Mouse (Mus musculus) A20 (cell line): ENCODE data around the gene Oas1f.
"Not testable (repeated sequence)": the region's sequence is repeated elsewhere in the genome, so short reads cannot be mapped to it uniquely, and the experiment has no call there.

ENCODE experiments used
- DNase-seq: peaks from one replicate; pipeline ENCODE4 v3.0.0-alpha.2; 2011; ENCODE audit warnings: low read depth, low spot score

Oas1f gene

DNA sequence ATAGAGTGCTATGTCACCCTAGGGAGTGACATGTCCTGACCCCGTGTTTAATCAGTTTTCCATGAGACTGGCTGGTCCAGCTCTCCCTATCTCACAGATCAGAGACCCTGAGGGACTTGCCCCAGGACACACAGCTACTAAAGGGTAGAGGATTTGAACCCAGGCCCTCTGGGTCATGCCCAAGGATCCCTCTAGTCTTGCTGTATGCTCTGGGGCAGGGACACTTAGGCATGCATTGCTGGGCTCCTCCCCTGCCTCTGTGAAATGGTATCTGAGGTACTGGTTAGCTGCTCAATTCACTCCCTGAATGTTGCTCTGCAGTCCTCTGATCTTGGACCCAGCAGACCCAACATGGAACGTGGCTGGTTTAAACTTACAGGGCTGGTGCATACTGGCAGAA lies 24.3 kb downstream of the Oas1f start:
- no peak for DNase-seq

DNA sequence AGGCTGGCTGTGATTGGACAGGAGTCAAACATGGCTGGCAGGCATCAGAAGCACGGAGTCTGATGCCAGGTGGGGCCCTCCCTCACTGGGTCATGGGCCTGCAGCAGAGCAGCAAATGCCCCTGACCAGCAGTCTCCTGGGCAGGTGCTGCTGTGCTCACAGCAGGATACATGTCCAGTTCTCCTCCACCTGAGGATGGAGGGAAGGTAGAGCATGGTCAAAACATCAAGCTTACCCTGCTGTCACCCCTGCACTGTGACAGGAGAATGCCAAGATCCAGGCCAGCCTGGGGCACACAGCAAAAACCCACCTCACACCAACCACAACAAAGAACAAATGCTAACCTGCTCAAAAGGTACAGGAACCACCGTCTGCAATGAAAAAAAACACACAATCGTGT lies 29.7 kb downstream of the Oas1f start:
- DNase-seq: not testable (repeated sequence)

DNA sequence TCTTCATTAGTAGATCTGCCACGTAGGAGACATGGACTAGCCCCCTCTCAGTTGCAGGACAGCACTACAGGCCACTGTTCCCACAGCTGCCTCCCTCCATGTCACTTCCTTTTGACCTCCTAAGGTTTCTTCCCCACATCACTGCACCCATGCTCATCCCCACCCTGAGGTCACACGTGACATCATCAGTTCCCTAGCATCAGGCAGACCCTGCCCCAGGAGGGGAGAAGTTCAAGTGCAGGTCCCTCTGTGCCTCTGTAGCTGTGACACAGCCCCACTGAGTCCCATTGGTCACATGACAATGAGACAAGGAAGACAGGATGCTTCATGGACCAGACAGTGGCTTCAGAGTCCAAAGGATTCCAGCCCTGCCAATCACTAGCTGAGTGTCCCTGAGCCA lies 30.2 kb downstream of the Oas1f start:
- not testable (repeated sequence) for DNase-seq

DNA sequence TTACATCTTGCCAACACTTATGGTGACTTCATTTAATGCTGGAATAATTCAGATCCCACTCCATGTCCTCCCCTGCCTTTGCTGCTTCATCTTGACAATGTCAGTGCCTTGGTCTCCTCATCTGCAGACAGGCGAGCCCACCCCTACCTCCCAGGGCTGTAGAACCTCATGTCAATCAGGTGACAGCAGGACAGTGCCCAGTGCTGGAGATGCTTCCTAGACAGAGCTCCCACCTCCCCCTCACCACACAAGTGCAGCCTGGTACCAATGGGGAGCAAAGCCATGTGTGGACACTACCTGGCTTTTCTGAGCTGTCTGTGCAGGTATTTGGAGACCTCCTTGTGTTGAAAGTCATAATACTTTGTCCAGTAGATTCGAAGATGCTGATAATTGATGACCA lies 31.6 kb downstream of the Oas1f start:
- not testable (repeated sequence) for DNase-seq

DNA sequence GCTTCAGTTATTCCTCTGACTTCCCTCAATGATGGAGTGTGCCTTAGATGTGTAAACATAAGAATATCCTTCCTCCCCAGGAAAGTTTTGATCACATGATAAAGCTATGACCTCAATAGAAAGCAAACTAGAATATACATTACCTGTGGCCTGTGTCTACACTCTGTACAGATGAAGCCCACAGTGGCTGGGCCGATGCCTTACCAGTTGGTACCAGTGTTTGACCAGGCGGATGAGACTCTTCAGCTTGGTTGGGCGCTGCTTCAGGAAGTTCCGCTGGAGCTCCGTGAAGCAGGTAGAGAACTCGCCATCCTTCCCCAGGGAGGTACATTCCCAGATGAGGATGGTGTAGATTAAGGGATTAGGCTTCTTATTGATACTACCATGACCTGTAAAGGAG lies 34.5 kb downstream of the Oas1f start:
- DNase-seq: not testable (repeated sequence)

DNA sequence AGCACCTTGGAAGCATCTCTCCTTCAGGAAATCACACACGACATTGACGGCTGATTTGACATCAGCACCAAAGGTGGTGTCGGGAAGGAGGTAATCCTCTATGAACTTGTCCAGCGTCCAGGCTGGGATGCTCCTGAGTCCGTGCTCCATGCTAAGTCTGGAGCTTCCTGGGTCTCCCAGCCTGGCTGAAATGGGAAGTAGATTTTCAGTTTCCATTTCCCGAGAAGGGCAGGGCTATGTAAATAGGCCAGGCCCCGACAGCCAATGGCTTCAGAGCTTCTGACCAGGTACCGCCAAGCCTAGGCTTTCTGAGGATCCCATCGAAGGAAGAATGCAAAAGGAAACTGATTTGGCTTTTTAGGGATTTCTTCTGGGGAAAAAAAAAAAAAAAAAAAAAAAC lies 40.2 kb downstream of the Oas1f start, which contains the start of gene Oas1g:
Oas1g (minus strand) TSS at position 201 of the 400 bp plus-strand sequence.
- DNase-seq: not testable (repeated sequence)

DNA sequence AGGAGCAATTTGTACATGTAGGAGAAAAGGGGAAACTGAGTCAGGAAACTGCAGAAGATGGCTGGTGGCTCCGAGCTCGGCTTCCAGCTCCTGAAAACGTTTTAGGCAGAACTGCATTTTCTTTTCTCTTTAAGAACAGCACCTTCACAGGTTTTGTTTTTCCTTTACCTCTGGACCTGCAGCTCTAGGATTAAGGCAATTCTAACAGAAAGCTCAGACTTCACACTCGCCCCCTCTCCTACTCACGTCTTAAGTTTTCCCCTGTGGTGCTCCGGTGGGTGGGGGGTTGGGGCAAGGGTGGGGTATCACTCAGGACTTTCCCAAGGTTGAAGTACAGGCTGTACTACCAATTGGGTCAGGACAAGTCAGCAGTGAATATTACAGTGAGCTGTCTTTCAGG lies 40.7 kb downstream of the Oas1f start:
- DNase-seq: no peak

DNA sequence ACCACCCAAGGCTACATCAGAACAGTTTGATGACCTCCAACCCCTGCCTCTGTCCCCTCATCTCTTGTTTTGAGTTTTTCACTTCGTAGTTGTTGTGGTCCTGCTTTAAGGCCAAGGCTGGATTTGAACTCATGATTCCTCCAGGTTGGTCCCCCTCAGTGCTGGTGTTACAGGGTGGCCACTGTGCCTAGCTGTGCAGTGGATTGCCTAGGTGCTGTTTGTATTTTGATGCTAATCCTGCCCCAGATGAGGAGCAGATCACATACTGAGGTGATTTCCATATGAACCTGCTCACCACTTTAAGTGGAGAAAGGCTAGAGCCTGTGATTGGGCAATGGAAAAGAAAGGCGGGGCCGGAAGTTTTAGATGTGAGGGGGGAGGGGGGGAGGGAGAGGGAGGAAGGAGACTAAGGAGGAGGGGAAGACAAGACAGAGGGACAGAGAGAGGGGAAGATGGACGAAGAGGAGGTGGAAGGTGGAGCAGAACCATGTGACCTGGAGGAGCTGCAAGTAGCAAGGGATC lies 41.2 kb downstream of the Oas1f start:
- not testable (repeated sequence) for DNase-seq

DNA sequence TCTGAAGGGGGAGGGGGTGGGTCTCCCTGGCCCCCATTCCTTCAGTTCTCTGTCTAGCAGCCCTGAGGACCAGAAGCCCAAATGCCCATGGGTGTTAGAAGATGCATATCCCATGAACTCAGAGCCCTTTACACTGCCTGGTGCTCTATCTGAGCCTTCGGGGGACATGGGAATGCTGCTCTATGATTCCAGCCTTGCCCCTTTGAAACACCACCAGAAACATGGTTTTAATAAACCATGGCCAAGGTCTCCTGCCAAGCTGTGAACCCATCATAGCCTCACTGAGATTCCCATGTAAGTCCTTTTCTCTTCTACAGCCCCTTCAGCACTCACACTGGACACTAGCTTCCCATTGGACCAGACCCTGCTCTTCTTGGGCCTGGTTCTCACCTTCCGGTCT lies 42.9 kb downstream of the Oas1f start:
- no peak for DNase-seq

DNA sequence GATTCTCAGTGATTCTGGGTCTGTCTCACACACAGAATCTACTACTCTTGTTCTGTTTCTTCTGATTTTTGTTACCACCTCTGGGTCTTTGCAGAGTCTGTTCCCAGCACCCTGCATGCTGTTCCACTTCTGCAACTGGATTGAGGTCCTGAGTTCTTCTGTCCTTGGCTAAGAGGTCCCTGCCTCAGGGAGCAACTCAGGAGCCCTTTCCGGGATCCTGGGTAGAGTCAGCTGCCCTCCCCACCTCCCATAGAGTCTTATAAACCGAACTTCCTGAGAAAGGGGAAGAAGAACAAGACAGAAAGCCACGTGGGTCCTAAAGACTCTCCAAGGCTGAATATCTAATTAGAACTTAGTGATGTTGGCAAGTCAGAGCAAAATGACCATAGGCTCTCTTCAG lies 43.8 kb downstream of the Oas1f start:
- no peak for DNase-seq

DNA sequence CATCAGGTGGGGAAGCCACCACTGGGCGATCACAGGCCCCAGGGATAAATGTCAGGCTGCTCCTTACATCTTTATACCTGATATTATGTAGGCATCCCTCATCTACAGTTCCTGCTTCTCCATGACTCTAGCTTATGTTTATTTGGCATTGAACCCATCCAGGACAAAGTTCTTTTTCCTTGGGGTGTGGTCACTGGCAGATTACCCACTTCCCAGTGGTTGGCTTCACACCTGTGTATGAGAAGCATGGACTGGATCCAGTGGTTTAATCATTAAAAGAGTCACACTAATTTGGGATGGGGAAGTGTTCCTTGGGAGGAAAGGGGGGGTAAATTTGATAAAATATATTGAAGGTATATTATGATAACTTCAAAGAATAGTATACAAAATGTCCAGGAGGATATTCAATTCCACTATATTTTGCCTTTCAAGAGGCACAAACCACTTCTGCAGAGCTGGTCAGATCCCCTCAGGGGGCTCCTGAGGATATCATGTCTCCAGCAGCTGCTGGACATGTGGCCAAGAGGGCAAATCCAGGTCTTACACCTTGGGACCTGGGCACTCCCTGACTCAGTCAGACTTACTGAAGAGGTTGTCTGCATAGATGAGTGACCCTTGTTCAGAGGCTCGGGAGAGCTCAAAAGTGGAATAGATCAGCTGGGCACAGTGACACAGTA lies 44.5 kb downstream of the Oas1f start:
- not testable (repeated sequence) for DNase-seq

DNA sequence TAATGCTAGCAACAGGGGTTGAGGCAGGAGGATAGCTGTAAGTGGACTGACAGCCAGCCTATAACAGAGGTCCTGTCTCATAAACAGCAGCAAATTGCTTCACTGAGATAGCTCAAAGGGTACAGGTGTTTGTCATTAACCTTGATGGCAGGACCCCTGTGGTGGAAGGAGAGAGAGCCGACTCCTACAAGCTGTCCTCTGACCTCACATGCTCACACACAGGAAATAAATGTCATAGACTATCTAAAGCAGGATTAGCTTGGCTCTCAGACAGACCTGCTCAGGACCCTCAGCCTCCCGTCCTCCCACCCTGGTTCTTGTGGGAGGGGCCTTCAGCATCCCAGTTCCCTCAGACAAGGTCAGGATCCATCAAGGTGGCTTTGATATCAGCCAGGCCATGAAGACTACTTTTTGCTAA lies 45.1 kb downstream of the Oas1f start:
- DNase-seq: no peak

DNA sequence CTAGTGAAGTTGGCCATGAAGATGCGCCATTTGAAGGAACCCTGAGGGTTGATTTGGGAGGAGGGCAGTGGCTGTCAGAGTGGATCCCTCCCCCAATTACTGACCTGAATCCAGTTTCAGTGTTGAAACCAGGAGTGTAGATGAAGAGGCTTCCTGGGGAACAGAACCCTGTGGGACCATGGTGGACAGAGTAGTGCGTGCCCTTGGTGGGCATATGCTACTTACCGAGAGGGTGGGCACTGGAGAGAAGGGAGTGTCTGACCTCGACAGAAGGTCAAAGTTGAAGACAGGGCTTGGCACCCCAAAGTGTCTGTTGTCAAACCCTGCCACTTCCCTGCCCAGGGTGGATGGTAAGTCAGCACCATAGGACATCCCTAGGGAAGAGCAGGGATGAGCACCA lies 46.7 kb downstream of the Oas1f start:
- DNase-seq: not testable (repeated sequence)

DNA sequence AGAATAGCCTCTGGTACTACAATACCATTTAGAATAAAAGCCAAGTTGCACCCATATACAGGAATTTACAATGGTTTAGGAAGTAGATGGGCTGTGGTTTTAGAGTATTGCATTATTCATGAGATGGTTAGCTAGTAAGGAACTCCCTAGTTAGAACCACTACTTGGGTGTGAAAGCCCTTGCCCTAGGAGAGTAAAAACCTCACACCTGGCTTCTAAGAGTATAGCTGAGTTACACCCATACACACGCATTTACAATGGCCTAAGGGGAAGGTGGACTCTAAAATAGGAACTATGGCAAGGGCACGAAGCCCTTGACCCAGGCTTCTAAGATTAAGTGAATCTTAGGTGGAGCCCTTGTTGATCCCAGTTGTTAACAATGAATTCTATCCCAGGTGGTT lies 47.5 kb downstream of the Oas1f start:
- DNase-seq: not testable (repeated sequence)

DNA sequence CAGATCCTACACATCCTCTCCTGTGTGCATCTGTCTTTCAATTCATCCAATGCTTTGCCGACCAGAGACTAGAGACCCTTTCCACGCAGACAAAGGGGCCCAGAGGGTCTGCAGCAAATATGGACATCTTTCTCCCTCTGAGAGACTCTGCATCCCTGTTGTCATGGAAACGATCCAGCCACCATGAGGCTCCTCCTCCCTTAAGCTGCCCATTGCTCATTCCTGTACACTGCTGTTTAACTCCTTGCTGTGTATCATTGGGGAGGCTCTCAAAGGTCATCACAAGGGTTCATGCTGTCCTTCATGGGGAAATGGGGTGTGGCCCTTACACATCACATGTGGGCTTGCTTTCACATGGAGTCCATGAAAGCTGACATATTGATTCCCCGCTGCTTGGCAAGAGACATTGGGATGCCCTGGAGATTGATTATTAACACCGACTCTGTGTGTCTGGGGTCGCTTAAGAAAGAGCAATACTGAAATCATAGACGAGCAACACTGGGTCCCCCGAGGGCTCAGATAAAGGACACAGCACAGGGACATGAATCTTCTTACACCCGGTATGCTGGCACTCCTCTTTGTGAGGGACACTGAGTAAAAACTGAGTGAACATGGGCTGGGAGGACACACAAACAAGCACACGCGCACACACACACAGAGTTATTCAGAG lies 48.2 kb downstream of the Oas1f start:
- DNase-seq: no peak

DNA sequence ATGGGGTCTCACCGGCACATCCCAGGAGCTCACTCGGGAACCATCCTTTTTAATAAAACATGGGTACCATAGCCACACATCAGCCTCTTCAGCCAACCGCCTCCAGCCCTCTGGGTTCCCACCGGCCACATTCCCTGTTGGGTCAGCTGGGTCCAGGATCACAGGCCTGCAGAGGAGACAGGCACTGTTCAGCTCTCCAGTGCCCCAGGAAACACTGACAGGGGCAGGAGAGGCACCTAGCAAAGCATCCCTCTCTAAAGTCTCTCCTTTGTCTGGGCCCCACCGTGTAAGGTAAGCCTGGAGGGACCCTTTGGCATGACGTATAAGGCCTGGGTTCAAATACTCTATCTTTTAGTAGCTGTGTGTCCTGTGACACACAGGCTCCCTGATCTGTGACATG lies 51.1 kb downstream of the Oas1f start:
- DNase-seq: no peak

DNA sequence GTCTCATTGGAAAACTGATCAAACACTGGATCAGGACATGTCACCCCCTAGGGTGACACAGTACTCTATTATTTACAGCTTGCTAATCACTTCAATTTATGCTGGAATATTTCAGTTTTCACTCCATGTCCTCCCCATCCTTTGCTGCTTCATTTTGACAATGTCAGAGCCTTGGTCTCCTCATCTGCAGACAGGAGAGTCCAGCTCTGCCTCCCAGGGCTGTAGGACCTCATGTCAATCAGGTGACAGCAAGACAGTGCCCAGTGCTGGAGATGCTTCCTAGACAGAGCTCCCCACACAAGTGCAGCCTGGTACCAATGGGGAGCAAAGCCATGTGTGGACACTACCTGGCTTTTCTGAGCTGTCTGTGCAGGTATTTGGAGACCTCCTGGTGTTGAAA lies 51.6 kb downstream of the Oas1f start:
- DNase-seq: no peak

DNA sequence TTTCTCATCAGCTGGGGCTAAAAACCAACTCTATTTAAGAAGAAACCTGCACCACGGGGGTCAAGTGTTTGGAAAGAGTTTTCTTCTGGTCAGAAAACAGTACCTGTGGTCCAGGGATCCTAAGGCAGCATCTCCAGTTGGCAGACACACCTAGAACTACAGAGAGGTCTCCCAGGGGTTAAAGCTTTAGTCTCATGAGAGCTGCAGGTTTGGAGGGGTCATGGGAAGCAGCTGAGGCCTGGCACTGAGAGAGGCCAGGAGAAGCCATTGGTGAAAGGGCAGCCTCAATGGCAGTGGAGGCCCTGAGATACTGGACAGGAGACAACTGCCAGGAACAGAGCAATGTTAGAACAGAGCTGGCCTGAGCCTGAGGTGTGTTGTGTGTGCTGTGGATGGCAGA lies 53.5 kb downstream of the Oas1f start:
- no peak for DNase-seq

DNA sequence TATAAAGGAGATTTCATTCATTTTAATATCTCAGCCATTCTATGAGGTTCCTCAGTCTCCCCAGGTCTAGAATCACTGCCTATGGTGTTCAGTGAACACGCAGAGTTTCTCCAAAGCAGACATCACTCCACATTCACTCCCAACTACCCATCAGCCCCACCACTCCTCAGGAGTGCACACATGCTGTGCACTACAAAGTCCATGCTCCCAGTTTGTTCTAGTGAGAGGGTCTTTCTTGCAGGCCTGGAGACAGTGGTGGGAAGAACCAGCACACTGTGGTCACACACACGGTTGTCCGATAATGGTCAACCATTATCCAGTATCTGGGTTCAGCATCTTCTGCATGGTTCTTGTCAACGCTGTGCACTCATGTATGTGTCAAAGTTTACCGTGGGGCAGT lies 54.9 kb downstream of the Oas1f start:
- no peak for DNase-seq

DNA sequence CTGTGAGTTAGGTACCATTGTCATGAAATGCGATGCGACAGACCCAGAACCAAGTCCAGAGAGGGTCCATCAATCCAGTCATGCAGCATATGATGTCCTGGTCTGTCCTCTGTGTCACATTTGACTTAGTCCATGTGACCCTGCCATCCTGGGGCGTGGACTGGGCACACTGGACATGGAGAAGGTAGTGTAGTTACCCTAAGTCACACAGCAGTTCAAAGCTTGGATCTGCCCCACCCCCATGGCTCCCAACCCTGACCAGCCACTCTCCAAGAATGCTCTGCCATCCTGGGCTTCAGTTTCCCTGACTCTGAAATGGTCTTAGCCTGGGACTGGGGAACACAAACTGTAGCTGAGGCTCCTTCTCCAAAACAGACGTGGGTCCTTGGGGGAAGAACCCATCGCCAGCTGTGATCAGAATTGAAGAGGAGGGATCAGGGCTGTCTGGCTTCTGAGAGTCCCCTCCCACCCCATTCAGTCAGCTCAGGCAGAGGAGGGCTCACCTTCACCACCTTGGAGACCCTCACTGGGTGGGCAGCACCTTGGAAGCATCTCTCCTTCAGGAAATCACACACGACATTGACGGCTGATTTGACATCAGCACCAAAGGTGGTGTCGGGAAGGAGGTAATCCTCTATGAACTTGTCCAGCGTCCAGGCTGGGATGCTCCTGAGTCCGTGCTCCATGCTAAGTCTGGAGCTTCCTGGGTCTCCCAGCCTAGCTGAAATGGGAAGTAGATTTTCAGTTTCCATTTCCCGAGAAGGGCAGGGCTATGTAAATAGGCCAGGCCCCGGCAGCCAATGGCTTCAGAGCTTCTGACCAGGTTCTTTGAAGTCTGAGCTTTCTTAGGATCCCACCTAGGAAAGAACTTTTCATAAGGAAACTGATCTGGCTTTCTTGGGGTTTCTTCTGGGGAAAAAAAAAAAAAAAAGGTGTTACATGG lies 59.9 kb downstream of the Oas1f start, which contains the start of gene Oas1a:
Oas1a (minus strand) TSS at position 731 of the 943 bp plus-strand sequence.
- not testable (repeated sequence) for DNase-seq
